Mouse (Mus musculus) granulocyte monocyte progenitor cell, adult 5-6 weeks (primary cell): ENCODE results near the gene Elovl2. TPM values are rescaled to one million over a fixed set of nuclear protein-coding genes. Genes with fewer than 3 reads are reported as not detected.
"Not testable (repeated sequence)": the region's sequence is repeated elsewhere in the genome, so short reads cannot be mapped to it uniquely, and the experiment has no call there.

Experiments
- ATAC-seq: replicated peaks from 2 replicates; pipeline ENCODE4 v1.8.0; 2016; ENCODE audit warnings: mild to moderate bottlenecking, moderate TSS enrichment, inconsistent platforms; ENCODE audit not compliant: poor library complexity, severe bottlenecking
- total RNA-seq, 2 experiments: library from RNA; stranded (forward) in 1 of 2; stranded (reverse) in 1 of 2; fragments of 200-712, 200-1000 nt in 1 of 2; fragments of >200 nt in 1 of 2; fragmentation: Nextera tagmentation in 1 of 2; gene quantifications; 2 replicates each; pipeline ENCODE4 v1.2.3; 2014 to 2017

Gene Elovl2
- total RNA-seq, 2 experiments from 2014 or later = not detected

GRCm38 (mm10) chr13:41235845-41236741, 15.9 kb upstream of the Elovl2 start:
- peak; percentile 46; the same call in 1 of the 2 replicates for ATAC-seq

DNA sequence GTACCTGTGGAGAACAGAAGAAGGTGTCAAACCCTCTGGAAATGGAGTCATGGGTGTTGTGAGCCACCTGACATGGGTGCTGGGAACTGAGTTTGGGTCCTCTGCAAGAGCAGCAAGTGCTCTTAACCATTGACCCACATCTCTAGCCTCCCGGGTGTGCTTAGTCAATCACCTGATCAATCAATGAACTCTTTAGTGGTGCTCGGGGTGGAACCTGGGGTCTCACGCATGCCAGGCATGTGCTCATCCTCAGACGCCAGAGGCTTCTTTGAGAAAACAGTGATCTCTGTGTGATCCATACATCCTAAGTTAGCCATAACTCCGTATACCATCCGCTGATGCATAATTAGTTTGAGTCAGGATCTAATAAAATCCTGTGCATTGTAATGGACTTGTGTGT, 15.0 kb upstream of the Elovl2 start:
- ATAC-seq = no peak

GRCm38 (mm10) chr13:41233241-41233640, 13.0 kb upstream of the Elovl2 start:
- ATAC-seq = no peak

- ATAC-seq = no peak
Measured at GRCm38 (mm10) chr13:41232209-41232608, 12.0 kb upstream of the Elovl2 start.

GRCm38 (mm10) chr13:41231389-41231983, 11.3 kb upstream of the Elovl2 start:
- no peak for ATAC-seq

DNA sequence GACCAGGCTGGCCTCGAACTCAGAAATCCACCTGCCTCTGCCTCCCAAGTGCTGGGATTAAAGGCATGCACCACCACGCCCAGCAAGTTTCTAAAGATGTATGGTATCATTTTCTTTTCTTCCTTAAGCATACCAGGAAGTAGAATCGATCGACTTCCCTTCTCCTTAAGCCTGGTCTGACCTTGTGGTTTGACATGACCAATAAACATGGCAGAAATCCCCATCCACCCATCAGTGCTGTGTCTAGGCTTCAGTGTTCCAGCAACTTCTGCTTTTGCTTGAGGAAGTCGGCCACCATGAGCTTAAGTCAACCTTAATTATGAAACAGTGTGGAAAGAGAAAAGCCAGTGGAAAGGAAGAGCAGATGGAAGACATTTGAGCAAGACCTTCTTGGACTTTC, 10.1 kb upstream of the Elovl2 start:
- ATAC-seq = peak; percentile 99

DNA sequence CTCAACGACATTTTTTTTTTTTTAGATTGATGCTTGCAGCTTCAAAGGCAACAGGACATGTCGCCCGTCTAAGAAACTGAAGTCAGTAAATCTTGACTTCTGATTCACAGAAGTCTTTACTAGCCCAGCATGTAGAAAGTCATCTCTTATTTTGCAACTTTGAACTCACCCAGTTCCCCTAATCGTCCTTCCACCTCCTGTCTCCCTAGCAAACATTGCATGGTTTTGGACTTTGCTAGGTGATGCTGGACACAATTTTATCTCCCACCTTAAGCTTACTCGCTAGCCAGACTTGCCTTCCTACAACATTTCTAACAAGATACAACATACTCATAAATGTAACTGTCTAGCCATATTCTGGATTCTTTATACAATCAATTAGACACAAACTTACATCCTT, 7.9 kb upstream of the Elovl2 start:
- no peak for ATAC-seq

- ATAC-seq = no peak
Measured at GRCm38 (mm10) chr13:41226513-41226912, 6.3 kb upstream of the Elovl2 start.

- no peak for ATAC-seq
Measured at GRCm38 (mm10) chr13:41219687-41220303, 410 bp downstream of the Elovl2 start.

DNA sequence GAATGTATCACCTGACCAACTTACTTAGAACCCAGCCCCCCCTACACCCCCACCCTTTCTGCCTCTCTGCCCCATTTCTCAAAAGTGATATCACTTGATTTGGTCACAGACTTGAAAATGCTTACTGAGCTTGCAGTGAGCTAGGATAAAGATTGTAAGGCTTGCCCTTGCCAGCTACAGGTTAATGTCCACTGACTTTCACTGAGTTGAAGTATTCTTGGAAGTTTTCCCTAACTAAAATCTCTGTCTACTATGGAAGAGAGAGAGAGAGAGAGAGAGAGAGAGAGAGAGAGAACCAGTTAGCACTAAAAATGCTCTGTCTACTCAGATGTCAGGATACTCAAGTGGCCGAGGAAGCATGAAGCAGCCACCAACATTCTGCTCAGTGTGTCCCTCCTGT, 1.1 kb downstream of the Elovl2 start:
- ATAC-seq = no peak

DNA sequence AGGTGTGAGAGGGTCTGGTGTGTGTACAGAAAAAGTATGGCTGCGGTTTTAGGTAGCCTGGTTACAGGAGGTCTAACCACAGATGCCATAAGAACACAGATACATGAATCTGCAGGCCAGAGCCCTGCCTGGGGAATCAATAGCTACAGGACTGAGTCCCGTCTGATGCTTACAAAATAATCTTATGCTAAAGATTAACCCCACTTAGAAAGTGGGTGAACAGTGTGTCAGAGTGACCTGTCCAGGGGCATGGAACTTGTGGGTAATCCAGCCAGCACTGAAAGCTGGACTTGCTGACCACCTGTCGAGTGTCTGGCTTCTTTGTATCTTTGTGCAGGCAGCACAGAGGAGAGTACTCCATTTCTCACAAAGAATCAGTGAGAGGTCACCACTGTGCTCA, 4.0 kb downstream of the Elovl2 start:
- ATAC-seq = no peak

- no peak for ATAC-seq
Measured at GRCm38 (mm10) chr13:41215669-41216068, 4.5 kb downstream of the Elovl2 start.

DNA sequence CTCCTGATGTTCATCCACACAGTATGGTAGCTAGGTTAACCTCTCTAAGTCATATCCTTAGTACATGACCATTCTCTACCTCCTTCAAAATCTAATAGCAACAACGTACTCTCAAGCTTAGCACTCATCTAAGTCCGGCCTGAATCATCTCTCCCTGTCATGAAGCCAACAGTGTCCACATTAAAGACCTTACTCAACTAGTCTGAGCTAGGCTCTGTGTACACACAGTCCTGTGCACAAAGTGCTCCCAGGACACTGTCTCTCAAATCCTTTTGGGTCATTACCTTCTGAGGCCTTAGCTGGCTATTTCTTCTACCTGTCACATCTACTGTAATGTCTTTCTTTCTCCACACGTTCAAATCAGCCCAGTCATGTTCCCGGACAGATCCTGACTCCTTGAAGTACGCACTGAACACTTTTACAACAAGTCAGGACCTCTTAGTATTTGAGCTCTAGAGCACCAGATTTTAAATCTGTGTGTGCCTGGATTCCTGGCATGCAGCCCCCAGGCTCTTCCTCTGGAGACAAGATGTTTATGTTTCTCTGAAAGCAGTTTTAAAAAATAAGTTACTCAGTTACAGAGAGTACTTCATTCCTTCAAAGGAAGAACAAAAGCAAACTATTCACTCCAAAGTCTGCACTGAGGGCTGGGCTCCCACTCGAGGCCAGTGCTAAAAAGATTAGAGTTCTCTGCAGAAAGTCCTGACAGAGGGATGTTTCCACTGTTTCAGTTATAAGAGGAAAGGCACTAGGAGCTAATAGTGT, 7.5 kb downstream of the Elovl2 start:
- ATAC-seq = no peak

DNA sequence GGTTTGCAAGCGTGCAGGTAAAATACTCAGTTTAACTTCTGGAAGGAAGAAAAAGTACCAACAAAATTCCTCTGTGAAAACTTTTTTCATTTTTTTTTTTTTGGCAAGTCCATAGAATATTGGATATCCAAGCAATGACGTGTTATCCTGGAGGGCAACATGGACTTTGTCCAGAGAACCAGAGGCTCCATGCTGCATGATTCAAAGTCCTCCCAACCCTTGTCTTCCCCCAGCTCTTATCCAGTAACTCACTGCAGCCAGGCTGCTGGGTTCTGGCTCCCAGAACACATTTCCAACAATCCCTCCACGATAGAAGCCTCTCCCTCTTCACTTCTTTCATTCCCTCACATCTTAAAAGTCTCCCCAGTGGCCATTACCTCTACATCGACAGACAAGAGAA, 8.9 kb downstream of the Elovl2 start:
- no peak for ATAC-seq

DNA sequence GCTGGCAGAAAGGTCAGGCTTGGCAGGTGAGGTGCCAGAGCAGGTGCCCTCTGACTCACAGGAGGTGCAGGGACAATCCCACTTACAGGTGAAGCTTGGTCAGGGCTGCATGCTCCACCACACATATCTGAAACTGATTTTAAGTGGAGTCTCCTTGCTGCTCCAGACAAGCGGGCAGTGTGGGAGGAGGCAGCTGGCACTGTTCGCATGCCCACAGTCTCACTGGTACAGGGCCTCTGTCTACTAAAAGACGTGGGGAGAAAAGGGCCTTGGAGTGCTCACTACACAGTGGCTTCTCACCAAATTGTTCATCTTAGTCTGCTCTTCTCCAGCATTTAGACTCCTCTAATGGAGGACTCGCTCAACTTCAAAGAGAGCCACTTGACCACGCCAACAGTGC, 14.0 kb downstream of the Elovl2 start:
- no peak for ATAC-seq

DNA sequence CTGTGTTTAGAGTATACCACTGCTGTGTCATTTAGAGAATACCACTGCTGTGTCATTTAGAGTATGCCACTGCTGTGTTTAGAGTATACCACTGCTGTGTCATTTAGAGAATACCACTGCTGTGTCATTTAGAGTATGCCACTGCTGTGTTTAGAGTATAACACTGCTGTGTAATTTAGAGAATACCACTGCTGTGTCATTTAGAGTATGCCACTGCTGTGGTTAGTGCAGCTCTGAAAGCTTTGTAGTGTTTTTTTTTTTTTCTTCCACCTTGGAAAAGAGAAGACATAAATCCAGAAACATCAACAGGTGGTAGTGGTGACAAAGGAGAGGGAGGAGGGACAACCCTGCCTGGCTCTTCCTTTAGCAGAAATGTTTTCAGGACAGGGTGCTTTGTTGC, 14.6 kb downstream of the Elovl2 start:
- not testable (repeated sequence) for ATAC-seq

- ATAC-seq = no peak
Measured at GRCm38 (mm10) chr13:41203691-41204090, 16.5 kb downstream of the Elovl2 start.

DNA sequence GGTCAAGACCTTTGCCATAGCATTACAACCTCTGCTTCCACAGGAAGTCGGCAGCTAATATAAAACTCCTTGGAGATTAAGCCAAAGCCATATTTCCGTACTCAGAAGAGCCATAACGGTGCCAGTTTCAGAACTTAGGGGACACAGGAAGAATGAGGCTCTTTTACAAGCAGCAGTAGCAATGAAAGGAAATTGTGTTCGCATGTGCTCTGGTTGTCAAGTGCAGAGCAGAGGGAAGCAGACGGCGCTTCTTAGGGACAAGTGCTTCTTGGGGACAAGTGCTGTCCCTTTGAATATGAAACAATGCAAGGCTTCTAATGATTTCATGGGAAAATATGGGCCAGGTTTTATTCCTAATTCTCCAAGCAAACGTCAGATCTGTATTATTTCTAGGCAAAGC, 16.9 kb downstream of the Elovl2 start:
- ATAC-seq = no peak

GRCm38 (mm10) chr13:41200861-41201260, 19.3 kb downstream of the Elovl2 start:
- ATAC-seq = no peak

DNA sequence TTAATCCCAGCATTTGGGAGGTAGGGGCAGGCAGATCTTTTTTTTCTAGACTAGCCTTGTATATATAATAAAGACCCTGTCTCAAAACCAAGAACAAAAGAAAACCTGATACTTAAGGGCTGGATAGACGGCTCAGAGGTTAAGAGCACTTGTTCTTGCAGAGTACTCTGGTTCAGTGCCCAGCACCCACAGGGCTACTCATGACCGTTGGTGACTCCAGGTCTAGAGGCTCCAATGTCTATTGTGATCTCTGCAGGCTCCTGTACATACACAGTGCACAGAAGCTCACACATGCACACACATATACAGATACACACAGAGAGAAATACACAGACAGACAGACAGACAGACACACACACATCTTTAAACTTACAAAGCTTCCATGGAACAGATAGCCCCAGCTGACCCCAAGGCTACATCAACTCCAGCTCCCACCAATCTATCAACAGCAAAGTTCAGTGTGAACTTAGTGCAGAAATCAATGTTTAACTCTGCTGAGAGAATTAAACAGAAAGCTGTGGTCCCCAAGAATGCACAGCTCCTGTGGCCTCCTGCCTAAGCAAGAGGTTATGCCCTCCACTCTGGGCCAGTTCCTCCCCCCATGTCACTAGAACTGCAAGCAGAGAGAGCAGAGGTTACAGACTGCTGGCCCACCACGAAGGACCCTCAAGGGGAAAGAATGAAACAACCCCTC, 24.4 kb downstream of the Elovl2 start:
- no peak for ATAC-seq
